Mouse (Mus musculus) erythroid progenitor cell, adult 5-6 weeks (primary cell): ENCODE measurements around the gene Gm11172. TPM values are rescaled to one million over a fixed set of nuclear protein-coding genes. Genes with fewer than 3 reads are reported as not detected.

ENCODE experiments used
- ATAC-seq: replicated peaks from 2 replicates; pipeline ENCODE4 v1.8.0; 2016; ENCODE audit warnings: moderate number of reproducible peaks, mild to moderate bottlenecking, moderate TSS enrichment, inconsistent platforms; ENCODE audit not compliant: poor library complexity, low FRiP score, severe bottlenecking
- total RNA-seq, 2 experiments: library from RNA; stranded (forward) in 1 of 2; stranded (reverse) in 1 of 2; fragments of 150-400 nt in 1 of 2; fragments of 186-747, 209-891 nt in 1 of 2; gene quantifications; 2 replicates each; pipeline versions ENCODE4 v1.2.3 to v1.2.4; 2015 to 2017; ENCODE audit warnings: low replicate concordance in 2 of 2

Gm11172 gene
- total RNA-seq (2015; ENCODE audit: low replicate concordance), result not detected in 2 replicates
- total RNA-seq (2017; ENCODE audit: low replicate concordance), result not detected in 2 replicates

DNA sequence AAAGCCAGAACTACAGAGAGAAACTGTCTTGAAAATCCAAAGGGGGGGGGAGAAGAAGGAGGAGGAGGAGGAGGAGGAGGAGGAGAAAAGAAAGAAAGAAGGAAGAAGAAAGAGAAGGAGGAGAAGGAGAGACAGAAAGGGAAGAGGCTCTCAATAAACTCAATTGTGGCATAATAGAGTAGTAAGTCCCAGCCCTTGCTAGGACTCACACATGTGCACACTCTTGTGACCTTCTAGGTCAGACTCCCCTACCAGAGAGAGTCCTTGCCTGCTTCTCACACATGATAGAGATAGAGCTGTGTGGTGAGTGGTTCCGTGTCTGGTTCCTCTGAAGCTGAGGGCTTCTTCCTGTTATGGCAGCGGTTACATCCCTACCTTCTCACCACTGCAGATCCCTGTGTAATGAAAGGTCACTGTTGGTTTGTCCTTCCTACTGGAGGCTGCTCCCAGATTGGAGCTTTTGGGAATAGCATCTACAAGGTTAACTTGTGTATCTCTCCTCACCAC, at the start of gene Gm11172:
Gene Gm11172 (plus strand): TSS at position 51 of the 507 bp plus-strand sequence.
- no peak for ATAC-seq

DNA sequence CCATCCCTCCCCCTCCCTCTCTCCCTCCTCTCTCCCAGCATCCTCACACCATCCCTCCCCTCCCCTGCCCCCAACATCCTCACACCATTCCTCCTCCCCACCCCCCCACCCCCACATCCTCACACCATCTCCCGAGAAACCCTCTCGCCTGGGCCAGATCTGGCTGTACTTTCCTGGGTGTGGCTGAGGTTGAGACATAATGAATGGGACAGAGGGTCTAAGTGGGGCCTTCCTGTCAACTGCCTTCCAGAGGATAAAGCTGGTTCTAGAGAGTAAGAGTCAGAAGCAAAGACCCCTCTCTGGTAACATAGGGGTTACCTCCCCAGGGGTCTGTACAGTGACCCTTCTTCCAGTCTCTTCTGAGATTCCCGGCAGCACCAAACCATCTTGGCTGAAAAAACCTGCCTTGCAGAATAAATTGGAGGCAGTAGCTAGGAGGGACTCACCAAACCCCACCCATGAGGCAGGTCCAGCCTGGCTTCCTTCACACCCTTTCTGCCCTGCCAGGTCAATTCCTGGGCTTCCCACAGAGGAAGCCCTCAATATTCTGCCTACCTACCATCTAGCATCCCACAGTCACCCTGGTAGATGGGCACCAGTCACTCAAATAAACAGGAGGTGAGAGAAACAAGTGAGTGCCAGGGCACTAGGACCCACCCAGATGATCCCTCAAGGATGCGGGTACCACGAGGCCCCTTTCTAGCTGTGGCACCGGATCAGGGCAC, 49.0 kb upstream of the Gm11172 start:
- no peak for ATAC-seq

GRCm38 (mm10) chr16:10764323-10764722, 48.4 kb upstream of the Gm11172 start:
- ATAC-seq, result no peak

GRCm38 (mm10) chr16:10767158-10767557, 45.6 kb upstream of the Gm11172 start:
- no peak for ATAC-seq

- ATAC-seq, result no peak
Observed at GRCm38 (mm10) chr16:10768821-10769220, 43.9 kb upstream of the Gm11172 start.

DNA sequence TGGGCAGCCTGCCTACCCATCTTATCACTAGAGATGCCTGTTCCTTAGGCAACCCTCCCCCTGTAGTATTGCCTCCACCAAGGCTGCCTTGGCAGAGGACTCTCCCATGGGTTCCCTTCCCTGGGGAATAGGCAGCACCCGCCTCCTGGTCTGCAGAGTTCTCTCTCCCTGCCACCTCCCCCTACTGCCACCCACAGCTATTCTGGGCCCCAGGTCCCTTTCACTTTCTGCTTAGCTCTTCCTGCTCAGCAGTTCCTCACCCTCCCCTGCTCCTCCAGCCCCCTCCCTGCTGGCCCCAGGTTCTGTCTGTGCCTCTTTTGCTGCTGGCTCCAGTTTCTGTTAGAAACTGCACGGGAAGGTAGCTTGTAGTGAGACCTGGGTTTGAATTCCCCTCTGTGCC, 43.1 kb upstream of the Gm11172 start:
- ATAC-seq, result no peak

DNA sequence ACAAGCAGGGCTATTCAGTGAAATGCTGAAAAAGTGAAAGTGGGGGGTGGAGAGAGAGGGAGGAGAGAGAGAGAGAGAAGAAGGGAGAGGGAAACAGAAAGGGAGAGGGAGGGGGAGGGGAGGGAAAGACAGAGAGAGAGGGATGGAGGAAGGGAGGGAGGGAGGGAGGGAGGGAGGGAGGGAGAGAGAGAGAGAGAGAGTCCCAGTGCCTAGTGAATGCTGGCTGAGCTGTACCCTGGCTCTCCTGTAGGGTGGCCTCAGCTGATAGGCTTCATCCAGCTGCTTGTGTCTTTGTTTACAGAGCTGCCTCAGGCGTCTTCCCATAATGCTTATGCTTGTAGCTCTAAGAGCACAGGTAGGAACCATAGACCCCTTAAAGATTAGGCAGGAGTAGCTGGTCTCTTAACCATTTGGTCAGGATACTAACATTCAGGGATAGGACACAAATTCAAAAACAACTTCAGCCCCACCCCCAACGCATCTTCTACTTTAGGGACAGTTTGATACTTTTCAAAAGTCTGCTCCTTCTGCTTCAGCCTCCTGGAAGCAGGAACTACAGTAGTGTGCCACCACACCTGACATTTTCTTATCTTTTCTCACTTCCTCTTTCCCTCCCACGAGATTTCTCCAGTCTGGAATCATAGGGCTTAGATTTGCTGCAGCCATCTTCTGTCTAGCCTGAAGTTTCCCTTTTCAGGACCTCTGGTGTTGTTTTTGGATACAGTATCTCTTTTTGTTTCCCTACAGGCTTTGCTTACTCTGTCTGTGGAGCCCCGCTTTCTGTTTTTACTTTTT, 42.0 kb upstream of the Gm11172 start:
- ATAC-seq, result no peak

DNA sequence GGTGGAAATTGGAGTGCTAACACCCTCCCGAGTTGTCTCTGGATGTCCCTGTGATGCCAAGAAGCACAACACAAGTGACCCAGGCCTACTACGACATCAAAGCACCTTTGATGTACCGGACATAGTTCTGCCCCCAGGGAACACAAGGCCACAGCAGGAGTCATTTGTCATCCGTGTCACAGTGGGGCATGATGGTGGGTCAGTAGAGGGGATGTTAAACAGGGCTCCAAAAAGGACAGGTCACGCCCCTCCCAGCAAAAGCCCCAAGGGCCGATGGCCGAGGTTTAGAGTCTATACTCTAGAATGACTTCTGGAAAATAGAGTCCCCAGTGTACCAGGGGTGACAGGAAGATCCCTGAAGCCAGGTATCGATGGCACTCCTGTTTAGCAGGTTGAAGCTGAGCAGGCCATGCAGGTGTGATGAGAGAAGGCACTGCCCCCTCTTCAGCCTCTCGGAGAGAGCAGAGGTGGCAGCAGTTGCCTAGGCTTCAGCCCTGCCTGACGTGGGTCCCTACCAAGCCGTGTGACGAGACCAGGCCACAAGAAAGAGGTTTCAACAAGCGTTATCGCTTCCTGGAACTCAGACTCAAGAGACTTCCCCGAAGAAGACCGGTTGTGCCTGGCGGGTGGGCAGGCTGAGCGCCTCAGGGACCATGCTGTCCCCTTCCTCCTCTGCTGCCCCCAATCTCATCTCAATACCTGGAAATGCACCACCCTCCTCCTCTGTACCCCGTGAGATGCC, 40.8 kb upstream of the Gm11172 start:
- no peak for ATAC-seq

- no peak for ATAC-seq
Observed at GRCm38 (mm10) chr16:10773543-10773942, 39.2 kb upstream of the Gm11172 start.

DNA sequence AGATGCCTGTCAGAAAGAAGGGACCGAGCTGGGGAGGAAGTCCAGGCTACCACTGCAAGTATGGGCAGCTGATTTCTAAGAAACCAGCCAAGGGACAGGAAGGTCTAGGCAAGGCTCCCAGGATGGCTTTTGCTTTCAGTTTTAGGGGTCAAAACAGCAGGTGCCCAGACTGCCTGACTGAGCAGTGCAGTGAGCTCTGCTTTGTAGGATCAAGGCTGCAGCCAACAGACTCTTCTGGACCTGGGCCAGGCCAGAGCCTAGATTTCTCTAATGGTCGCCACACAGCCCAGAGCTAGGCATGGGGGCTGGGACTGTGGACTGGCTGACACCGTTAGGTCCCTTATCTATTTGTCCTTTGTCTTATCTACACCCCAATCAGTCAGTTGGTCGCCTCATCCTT, 38.0 kb upstream of the Gm11172 start:
- ATAC-seq, result no peak

- ATAC-seq, result no peak
Observed at GRCm38 (mm10) chr16:10776322-10776721, 36.4 kb upstream of the Gm11172 start.

DNA sequence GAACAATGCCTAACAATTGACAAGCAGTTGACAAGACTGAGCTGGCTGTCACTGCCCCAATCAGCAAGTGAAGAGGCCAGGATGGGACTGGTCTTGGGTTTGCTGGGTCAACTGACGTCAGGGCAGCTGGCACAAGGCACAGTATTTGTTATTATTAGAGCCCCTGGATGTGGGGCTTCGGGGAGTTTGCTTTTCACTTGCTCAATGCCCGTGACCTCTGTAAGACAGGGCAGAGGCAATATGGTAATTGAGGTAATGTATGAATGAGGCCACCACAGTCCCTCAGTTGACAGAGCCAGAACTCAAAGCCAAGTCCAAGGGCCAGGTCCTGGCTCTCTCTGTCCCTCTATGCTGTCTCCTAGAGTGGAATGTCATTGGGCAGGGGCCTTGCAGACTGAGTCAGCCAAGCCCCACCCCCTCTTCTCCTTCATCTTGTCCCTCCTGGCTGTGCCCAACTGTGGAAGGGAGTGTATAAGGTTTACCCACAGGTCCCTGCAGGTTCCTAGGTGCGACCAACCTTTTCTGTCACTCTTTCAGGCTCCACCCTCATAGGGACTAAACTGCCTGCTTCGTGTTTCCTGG, 35.0 kb upstream of the Gm11172 start:
- ATAC-seq, result no peak

GRCm38 (mm10) chr16:10780631-10781120, 32.0 kb upstream of the Gm11172 start:
- no peak for ATAC-seq

DNA sequence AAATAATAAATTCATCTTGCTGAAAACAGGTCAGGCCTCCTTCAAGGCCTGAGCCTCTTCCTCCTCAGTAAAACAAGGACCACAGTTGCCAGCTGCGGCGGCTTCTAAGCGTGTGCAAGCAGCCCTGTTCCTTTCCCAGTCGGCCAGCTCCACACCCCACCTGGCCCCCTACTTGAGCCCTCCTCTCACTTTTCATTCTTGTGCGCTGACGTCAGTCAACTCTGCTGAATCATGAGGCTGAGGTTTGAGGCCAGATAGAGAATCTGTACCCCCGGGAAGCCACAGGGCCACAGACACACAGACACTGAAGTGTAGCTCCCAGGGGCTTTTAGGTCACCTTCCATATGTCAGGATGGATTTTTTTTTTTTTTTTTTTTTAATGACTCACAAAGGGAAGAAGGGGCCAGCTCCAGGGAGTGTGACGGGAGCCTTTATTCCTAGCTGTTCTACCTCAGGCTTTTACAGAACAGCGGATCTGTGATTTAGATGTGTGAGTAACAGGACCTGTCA, 30.8 kb upstream of the Gm11172 start:
- no peak for ATAC-seq

GRCm38 (mm10) chr16:10782377-10783151, 30.2 kb upstream of the Gm11172 start:
- no peak for ATAC-seq

- ATAC-seq, result no peak
Observed at GRCm38 (mm10) chr16:10783152-10783434, 29.6 kb upstream of the Gm11172 start.

DNA sequence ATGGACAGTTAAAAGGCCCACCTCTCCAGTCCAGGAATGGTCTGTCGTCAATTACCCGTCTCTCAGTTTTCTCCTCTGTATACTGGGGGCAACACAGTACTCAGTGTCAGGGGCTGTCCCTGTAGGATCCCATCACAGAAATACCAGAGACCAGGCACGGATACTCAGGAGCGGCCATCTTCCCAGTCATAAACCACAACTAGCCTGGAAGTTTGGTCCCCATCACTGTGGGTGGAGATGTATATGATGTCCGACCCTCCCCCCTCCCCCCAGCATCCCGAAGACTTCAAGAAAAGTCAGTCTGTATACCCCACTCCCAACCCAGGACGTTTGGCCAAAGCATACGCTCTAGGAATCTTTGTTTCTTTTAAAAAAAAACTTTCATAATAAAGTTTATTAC, 29.3 kb upstream of the Gm11172 start:
- ATAC-seq, result no peak

GRCm38 (mm10) chr16:10783883-10784792, 28.6 kb upstream of the Gm11172 start:
- no peak for ATAC-seq
